Mouse (Mus musculus) midbrain, embryonic 16.5 days (tissue): Measurements from ENCODE around the gene Crtac1. TPM values are rescaled to one million over a fixed set of nuclear protein-coding genes. Genes with fewer than 3 reads are reported as not detected.

Experiments
- ATAC-seq: fragments of 200-750 bp; cut with Nextera tagmentation; 2 replicates; pipeline ENCODE4 v1.8.0; 2017; ENCODE audit warnings: moderate TSS enrichment
- H3K27ac ChIP-seq: fragments of 300-500 bp; sonication (generic); 2 replicates; pipeline ENCODE4 v1.5.1; 2014; ENCODE audit warnings: mild to moderate bottlenecking, low read length, mixed read lengths
- H3K27me3 ChIP-seq: fragments of 300-500 bp; sonication (generic); 2 replicates; pipeline ENCODE4 v1.6.1; 2014; ENCODE audit warnings: low read depth, low read length, mixed read lengths; ENCODE audit not compliant: control insufficient read depth, insufficient read depth
- H3K36me3 ChIP-seq: fragments of 300-500 bp; sonication (generic); 2 replicates; pipeline ENCODE4 v1.6.1; 2014; ENCODE audit warnings: mild to moderate bottlenecking, low read length, moderate library complexity, mixed read lengths; ENCODE audit not compliant: control insufficient read depth, insufficient read depth
- H3K4me1 ChIP-seq: fragments of 300-500 bp; sonication (generic); 2 replicates; pipeline ENCODE4 v1.6.1; 2014; ENCODE audit warnings: mild to moderate bottlenecking, low read length, mixed read lengths; ENCODE audit not compliant: control insufficient read depth, insufficient read depth
- H3K4me2 ChIP-seq: fragments of 300-500 bp; sonication (generic); 2 replicates; pipeline ENCODE4 v1.6.1; 2014; ENCODE audit warnings: mild to moderate bottlenecking, low read length, mixed read lengths
- H3K4me3 ChIP-seq: fragments of 300-500 bp; sonication (generic); 2 replicates; pipeline ENCODE4 v1.5.1; 2014; ENCODE audit warnings: low read depth, mild to moderate bottlenecking, low read length, moderate library complexity, mixed read lengths
- H3K9ac ChIP-seq: fragments of 300-500 bp; sonication (generic); 2 replicates; pipeline ENCODE4 v1.6.1; 2014; ENCODE audit warnings: low read depth, low read length, mixed read lengths
- H3K9me3 ChIP-seq: fragments of 300-500 bp; sonication (generic); replicated peaks from 2 replicates; pipeline ENCODE4 v1.6.1; 2014; ENCODE audit warnings: mild to moderate bottlenecking, low read length, mixed read lengths; ENCODE audit not compliant: control insufficient read depth, poor library complexity, severe bottlenecking
- WGBS: fragments of 180-500 bp; shearing (Covaris S2); extraction: QIAGEN DNeasy Blood & Tissue Kit; methylation state at CpG from one replicate; pipeline ENCODE4 v1.1.7; 2014; 5-methylcytosine and 5-hydroxymethylcytosine counted together
- polyA plus RNA-seq: library from polyadenylated mRNA; unstranded; fragments of >200 nt; fragmentation: Nextera tagmentation; extraction: Ambion mirVana; gene quantifications from 2 replicates; pipeline ENCODE4 v1.2.1, GENCODE M21; 2015

The Crtac1 gene
- polyA plus RNA-seq, 1 experiment from 2014 or later, result 34.0 TPM

GRCm38 (mm10) chr19:42379798-42380197, 51.8 kb downstream of the Crtac1 start:
- peaks cover 3% of the 10 kb centered on the region; the same call in 1 of the 2 replicates for H3K27me3 ChIP-seq
- no peak for ATAC-seq
- H3K27ac ChIP-seq, result peak overlapping the region; percentile 80; the same call in 1 of the 2 replicates
- H3K9me3 ChIP-seq, result no peaks in the 10 kb centered on the region
- H3K36me3 ChIP-seq, result no peaks in the 10 kb centered on the region
- 43% methylated on average over 8 of the region's 8 CpGs for WGBS
- H3K4me1 ChIP-seq, result peaks cover 17% of the 10 kb centered on the region
- H3K4me3 ChIP-seq, result no peak overlapping the region
- no peak overlapping the region for H3K9ac ChIP-seq
- H3K4me2 ChIP-seq, result no peak overlapping the region

GRCm38 (mm10) chr19:42377206-42377605, 54.4 kb downstream of the Crtac1 start:
- ATAC-seq, result no peak
- no peaks in the 10 kb centered on the region for H3K9me3 ChIP-seq
- H3K27ac ChIP-seq, result no peak overlapping the region
- no peak overlapping the region for H3K4me3 ChIP-seq
- H3K27me3 ChIP-seq, result no peaks in the 10 kb centered on the region
- 86% methylated on average over 3 of the region's 3 CpGs for WGBS
- no peaks in the 10 kb centered on the region for H3K36me3 ChIP-seq
- H3K4me1 ChIP-seq, result peaks cover 15% of the 10 kb centered on the region
- H3K4me2 ChIP-seq, result no peak overlapping the region
- H3K9ac ChIP-seq, result no peak overlapping the region

- Histone ChIP-seq H3K9me3 (no peaks in the 10 kb centered on the region), H3K4me3 (no peak overlapping the region), H3K27ac (no peak overlapping the region), H3K27me3 (no peaks in the 10 kb centered on the region), H3K36me3 (no peaks in the 10 kb centered on the region), H3K4me2 (no peak overlapping the region), H3K9ac (no peak overlapping the region), H3K4me1 (no peaks in the 10 kb centered on the region)
- no peak for ATAC-seq
- WGBS, result 92% methylated on average over 4 of the region's 4 CpGs
Measured at GRCm38 (mm10) chr19:42363551-42363950, 68.0 kb downstream of the Crtac1 start.

- H3K4me3 ChIP-seq, result no peak overlapping the region
- H3K9me3 ChIP-seq, result no peaks in the 10 kb centered on the region
- H3K4me2 ChIP-seq, result no peak overlapping the region
- H3K27ac ChIP-seq, result no peak overlapping the region
- H3K27me3 ChIP-seq, result no peaks in the 10 kb centered on the region
- WGBS, result 49% methylated on average over 7 of the region's 7 CpGs
- no peaks in the 10 kb centered on the region for H3K36me3 ChIP-seq
- no peak for ATAC-seq
- no peak overlapping the region for H3K9ac ChIP-seq
- no peaks in the 10 kb centered on the region; the same call in 1 of the 2 replicates for H3K4me1 ChIP-seq
Measured at GRCm38 (mm10) chr19:42358406-42358805, 73.2 kb downstream of the Crtac1 start.

- Histone ChIP-seq H3K9ac (no peak overlapping the region), H3K27ac (no peak overlapping the region), H3K4me1 (no peaks in the 10 kb centered on the region; the same call in 1 of the 2 replicates), H3K27me3 (no peaks in the 10 kb centered on the region), H3K4me2 (no peak overlapping the region), H3K9me3 (no peaks in the 10 kb centered on the region), H3K4me3 (no peak overlapping the region), H3K36me3 (no peaks in the 10 kb centered on the region)
- no peak for ATAC-seq
- 87% methylated on average over 5 of the region's 5 CpGs for whole genome bisulfite sequencing
Measured at GRCm38 (mm10) chr19:42356854-42357253, 74.7 kb downstream of the Crtac1 start.

- H3K4me2 ChIP-seq, result no peak overlapping the region
- H3K4me3 ChIP-seq, result no peak overlapping the region
- no peaks in the 10 kb centered on the region for H3K9me3 ChIP-seq
- H3K4me1 ChIP-seq, result no peaks in the 10 kb centered on the region; the same call in 1 of the 2 replicates
- no peaks in the 10 kb centered on the region for H3K27me3 ChIP-seq
- H3K27ac ChIP-seq, result no peak overlapping the region
- H3K9ac ChIP-seq, result no peak overlapping the region
- H3K36me3 ChIP-seq, result no peaks in the 10 kb centered on the region
- 92% methylated on average over 16 of the region's 16 CpGs for WGBS
- no peak for ATAC-seq
Measured at GRCm38 (mm10) chr19:42355476-42355875, 76.1 kb downstream of the Crtac1 start.

GRCm38 (mm10) chr19:42341183-42341582, 90.4 kb downstream of the Crtac1 start:
- Histone ChIP-seq H3K27ac (no peak overlapping the region), H3K36me3 (no peaks in the 10 kb centered on the region), H3K4me2 (no peak overlapping the region), H3K9me3 (no peaks in the 10 kb centered on the region), H3K9ac (no peak overlapping the region), H3K4me3 (no peak overlapping the region), H3K27me3 (no peaks in the 10 kb centered on the region), H3K4me1 (no peaks in the 10 kb centered on the region)
- ATAC-seq, result no peak
- WGBS, result 47% methylated on average over 6 of the region's 6 CpGs

GRCm38 (mm10) chr19:42332081-42332736, 99.4 kb downstream of the Crtac1 start:
- no peak overlapping the region for H3K27ac ChIP-seq
- H3K9me3 ChIP-seq, result no peaks in the 10 kb centered on the region
- 44% methylated on average over 9 of the region's 9 CpGs for WGBS
- no peaks in the 10 kb centered on the region for H3K4me1 ChIP-seq
- ATAC-seq, result no peak
- no peak overlapping the region for H3K4me2 ChIP-seq
- H3K36me3 ChIP-seq, result no peaks in the 10 kb centered on the region
- no peak overlapping the region for H3K4me3 ChIP-seq
- no peak overlapping the region for H3K9ac ChIP-seq
- H3K27me3 ChIP-seq, result peaks cover 3% of the 10 kb centered on the region; the same call in 1 of the 2 replicates

GRCm38 (mm10) chr19:42331446-42331845, 100.1 kb downstream of the Crtac1 start:
- Histone ChIP-seq H3K9ac (no peak overlapping the region), H3K36me3 (no peaks in the 10 kb centered on the region), H3K9me3 (no peaks in the 10 kb centered on the region), H3K4me2 (no peak overlapping the region), H3K4me3 (no peak overlapping the region), H3K4me1 (no peaks in the 10 kb centered on the region), H3K27ac (no peak overlapping the region), H3K27me3 (peaks cover 3% of the 10 kb centered on the region; the same call in 1 of the 2 replicates)
- ATAC-seq, result no peak
- 90% methylated on average over 7 of the region's 7 CpGs for WGBS
